Mouse (Mus musculus): ENCODE measurements around the gene H3f3b.

Gene H3f3b

DNA sequence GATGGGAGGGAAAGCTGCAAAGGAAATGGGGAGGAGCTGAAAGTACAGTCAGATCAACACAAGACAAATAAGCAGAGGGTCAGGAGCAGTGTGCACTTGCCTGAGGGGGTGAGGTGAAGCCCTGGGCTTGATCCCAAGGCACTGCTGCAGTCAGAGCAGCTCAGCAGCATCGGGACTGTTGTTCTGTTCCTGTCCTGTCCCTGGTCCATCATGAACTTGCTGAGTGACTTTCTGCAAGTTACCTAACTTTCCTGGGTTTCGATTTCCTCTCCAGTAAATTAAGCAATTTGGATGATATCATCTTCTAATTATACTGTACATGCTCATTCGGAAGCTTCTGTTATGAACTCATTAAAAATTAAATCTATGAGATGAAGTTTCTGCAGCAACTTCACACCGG lies at the start of gene H3f3b:
TSS of gene H3f3b (minus strand) at position 207 of the 400 bp plus-strand sequence.
- no peak for DNase-seq

DNA sequence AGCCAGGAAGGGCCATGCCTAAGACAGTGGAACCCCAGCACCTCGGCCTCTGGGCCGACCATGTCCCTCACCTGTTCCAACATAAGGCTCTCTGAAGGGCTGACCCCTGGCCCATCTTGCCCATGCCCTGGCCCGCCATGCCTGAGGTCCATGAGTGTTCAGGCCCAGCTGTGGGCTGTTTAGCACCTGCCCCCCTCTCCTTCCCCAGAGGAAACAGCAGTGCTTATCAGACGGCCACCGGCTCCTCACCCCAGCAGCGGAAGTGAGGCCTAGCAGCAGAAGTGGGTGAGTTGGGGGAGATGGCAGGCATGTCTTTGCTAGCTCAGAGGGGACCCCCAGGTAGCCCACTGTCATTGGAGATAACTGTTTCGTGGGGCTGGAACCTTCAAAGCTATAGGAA lies 49.1 kb upstream of the H3f3b start:
- peak; percentile 79 for DNase-seq

DNA sequence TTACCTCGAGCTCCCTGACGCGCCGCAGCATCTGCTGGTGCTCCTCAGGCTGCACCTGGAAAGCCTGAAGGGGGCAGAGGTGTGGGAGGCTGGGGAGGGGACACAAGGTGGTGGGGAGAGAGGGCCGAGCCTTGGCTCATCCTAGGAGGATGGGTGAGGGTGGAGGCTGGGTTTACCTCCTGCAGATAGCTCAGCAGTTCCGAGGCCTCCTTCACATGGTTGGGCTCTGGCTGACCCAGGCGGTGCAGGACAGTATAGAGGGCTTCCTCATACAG lies 48.4 kb upstream of the H3f3b start:
- peak; percentile 56 for DNase-seq

DNA sequence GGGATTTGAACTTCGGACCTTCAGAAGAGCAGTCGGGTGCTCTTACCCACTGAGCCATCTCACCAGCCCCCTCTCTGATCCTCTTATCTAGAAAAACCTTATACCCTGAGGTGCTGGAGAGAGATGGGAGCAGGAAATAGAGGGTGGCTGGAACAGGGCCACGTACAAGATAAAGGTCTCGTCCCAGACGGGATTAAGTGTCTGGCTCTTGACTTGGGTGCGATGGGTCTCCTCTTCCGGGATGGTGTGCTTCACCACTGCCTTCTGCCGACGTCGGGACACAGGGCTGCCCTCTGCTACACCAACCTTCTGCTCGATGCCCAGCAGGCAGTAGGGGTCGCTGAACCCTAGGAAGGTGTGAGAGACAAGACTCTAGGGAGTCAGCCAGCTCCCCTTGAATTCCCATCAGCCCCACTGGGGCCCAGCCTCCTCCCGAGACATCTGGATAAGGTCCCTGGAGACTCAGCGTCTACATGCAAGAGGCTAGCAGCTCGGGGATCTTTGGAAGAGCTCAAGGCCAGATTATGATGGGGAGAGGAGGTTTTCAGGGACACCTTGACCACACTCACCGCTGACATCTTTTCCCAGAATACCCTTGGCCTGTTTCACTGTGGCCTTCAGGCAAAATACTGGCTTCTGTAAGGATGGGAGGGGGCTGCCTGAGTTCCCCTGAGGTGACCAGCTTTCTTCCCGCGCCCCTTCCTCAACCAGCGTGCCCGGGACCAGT lies 47.9 kb upstream of the H3f3b start:
- peak; percentile 45 for DNase-seq

DNA sequence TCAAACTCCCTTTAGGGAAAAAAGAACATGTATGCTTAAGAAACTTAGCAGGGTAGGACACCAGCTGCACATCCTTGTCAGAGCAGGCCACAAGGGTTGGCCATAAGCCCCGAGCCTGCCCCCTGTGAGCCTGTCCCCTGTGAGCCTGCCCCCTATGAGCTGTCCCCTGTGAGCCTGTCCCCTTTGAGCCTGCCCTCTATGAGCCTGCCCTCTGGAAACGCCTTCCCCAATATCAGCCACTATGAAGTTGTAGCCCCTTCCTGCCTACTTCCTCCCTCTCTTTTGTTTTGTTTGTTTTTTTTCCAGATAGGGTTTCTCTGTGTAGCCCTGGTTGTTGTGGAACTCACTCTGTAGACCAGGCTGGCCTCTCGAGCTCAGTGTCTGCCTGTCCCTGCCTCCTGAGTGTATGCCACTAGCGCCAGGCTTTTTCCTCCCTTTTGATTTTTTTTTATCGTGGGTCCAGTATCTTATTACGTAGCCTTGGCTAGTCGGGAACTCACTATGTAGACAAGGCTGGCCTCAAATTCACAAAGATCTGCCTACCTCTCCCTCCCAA lies 46.8 kb upstream of the H3f3b start:
- DNase-seq, result no peak

DNA sequence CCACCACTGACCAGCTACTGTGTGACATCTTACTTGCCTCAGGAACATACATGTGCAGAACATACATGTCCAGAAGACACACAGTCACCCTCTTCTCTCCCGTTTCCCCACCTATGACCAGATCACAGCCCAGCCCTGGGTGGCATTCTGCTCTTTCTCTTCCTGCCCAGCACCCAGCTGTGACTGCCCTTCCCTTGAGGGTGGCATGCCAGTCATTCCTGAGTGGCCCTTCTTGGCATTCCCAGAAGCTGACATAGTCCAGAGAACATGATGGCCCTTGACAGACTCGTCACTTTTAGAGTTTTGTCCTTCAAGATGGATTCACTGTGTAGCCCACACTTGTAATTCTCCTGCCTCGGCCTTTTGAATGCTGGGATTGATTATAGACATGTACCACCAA lies 44.8 kb upstream of the H3f3b start:
- DNase-seq, result no peak

DNA sequence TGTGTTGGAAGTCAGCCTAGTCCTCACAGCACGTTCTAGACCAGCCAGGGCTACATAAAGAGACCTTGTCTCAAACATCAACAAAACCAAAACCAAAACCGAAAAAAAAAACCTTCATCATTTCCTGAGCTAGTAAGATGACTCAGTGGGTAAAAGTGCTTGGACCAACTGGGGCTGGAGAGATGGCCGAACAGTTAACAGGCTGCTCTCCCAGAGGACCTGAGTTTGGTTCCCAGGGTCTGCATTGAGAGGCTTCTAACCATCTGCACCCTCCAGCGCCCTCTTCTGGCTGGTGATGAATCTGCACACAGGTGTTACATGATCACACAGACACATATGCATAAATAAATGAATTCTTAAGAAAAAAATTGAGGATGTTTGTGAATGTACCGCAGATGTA lies 43.7 kb upstream of the H3f3b start:
- DNase-seq, result peak; percentile 81

DNA sequence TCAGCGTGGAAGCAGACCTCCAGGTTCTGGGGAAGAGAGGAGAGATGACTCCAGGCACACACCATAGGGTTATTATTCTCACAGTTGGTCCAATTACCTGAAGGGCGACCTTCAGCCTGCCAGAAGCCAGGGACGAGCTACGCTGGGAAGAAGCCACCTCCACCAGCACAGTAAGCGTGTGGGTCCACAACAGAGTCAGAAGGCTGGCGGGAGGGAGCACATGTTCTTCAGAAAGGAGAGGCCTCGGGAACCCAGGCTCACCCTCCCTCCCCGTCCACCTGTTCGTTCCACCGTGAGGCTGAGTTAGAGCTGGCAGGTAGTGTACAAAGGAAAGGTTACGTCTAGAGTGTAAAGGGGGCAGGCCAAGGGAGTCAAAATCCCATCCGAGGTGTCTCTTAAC lies 37.6 kb upstream of the H3f3b start:
- no peak for DNase-seq

DNA sequence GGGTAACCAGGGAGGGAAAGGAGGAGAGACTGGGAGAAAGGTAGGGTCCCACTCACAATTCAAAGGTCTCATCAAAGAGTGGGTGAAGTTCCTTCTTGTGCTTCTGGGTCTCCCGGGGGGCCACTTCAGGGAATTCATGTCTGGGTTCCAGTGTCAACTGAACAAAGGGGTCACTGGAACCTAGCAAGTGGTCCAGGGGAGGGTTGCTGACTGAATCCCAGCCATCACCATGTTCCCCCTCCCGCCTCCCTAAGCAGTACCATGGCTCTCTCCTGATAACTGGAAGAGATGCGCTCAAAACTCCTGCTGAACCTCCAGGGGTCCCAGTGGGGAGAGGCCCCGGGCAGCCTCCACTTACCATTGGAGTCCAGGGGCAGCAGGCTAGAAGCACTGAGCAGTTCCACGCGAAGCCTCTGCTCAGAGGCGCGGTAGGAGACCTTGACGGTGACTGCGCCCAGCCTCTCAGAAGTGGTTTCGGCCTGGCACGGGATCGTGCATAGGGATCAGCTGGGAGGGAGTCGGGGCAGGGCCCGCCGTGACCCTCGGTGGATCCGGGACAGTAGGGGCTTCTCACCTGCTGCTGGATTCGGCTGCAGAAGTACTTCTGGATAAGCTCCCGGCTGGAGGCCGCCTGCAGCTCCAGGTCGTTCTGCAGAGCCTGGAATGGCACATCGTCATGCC lies 36.6 kb upstream of the H3f3b start:
- no peak for DNase-seq

DNA sequence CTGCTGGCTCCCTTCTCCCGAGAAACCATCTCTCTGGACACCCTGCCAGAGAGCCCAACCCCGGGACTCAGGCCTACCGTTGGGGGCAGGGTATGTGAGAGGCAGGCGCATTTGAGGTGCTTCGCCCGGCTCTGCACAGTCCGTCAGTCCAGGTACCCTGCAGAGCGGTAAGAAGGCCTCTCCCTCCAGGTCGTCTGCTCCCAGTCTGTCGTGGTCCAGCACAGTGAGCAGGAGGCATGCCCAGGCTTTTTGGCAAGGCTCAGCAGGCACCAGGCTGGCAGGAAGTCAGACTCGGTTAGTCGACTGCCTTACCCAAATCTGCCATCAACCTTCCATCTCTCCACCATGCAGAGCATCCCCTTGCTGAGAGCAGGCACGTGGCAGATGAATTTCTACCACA lies 35.8 kb upstream of the H3f3b start:
- no peak for DNase-seq

DNA sequence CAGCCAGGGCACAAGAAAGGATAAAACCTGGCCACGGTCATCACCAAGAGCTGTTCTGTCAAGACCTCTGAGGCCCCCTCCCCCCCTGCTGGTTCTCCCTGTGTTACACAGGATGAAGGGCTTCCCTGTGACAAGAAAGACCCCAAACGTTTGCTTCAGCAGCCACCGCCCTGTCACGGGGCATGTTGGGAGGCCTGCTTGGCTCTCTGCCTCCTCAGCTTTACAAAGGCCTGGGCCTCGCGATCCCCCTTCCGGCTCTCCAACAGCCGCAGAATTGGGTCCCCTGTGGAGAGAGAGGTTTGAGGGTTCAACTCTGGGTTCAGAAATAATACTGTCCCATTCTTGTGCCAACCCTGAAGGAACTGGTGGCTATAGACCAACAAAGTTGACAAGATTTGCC lies 34.8 kb upstream of the H3f3b start:
- no peak for DNase-seq

DNA sequence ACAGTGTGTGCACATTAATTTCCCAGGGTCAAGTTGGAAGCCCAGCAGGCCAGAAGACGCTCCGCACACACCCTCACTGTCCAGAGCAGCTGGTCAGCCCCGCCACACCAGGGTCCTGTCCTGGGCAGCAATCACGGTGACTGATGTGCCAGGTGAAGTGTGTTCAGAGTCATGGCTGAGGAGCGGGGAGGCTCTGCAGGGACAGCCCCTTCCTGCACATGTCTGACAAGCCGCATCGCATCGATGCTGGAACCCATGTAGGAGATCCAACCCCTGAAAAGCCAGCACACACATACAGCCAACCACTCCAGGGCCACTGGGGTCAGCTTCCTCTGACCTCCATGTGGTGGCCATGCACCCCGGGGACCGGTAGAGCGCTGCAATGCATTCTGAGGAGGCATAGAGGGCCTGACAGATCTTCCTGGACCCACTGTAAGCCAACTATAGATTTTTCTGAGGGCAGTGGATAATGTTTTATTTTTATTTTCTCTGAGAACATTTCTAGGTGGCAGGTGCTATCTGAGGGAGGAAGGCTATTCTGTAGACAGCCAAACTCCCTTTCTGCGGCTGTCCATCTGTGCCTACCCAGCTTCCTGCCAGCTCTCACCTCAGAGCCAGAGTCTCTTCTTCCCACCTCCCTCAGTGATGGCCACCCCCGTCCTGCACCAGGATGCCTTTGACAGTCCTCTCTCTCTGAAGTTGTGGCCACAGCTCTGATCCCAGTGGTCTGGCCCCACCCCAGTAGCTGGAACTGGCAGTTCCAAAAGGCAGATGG lies 34.1 kb upstream of the H3f3b start:
- no peak for DNase-seq

DNA sequence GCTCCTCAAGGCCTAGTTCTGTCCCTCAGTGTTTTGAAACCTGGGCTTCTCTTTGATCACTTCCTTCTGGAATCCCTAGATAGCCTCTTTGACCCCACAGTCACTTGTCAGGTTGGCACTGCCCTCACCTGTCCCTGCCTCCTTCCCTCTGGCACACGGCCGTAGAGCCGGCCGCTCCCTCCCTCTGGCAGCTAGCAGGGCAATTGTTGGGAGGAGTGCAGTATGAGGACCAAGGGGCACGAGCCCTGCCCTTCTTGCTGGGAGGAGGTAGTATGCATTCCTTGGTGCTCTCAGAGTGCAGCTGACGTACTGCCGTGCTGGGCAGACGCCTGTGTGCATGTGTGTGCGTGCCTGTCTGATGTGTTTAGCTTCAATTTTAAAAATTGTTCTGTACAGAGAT lies 32.8 kb upstream of the H3f3b start:
- no peak for DNase-seq

DNA sequence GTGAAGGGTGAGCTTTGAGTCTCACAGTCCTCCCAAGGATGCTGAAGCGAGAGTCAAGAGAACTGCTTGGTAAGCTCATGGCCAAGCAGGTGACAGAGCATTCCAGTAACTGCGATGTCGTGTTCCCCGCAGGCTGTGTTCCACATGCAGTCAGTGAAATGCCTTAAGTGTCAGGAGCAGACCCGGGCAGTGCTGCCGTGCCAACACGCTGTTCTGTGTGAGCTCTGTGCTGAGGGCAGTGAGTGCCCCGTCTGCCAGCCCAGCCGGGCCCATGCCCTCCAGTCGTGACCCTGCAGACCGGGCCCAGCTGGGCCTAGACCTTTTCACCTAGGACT lies 31.9 kb upstream of the H3f3b start:
- no peak for DNase-seq

DNA sequence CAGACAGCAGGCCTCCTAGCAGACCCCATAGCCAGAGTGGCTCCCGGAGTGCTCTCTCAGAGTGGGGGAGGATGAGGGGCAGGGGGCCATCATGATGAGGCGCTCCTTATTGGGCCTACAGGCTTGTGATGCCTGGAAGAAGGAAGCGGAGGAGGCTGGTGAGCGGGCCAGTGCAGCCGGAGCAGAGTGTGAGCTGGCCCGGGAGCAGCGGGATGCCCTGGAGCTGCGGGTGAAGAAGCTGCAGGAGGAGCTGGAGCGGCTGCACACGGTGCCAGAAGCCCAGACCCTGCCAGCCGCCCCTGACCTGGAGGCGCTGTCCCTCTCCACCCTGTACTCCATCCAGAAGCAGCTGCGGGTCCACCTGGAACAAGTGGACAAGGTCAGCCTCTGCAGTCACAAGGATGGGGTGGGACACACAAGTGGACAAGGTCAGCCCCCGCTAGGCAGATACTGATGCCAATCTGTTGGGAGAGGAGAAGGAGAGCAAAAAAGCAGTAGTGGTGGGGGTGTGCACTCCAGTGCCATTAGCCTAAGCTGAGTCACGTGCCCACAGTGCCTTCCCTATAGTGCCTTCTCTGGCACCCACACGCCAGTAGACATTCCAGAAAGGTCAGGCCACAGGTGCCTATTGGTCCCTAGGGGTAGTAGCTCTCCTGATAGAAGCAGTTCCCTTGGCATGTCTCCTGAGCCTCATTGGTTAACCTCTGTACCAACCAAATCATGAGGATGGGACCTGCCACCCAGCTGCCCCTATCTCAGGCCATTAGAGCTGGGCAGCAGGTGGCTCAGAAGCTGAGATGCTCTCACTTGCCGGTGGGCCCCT lies 31.3 kb upstream of the H3f3b start:
- DNase-seq, result no peak

DNA sequence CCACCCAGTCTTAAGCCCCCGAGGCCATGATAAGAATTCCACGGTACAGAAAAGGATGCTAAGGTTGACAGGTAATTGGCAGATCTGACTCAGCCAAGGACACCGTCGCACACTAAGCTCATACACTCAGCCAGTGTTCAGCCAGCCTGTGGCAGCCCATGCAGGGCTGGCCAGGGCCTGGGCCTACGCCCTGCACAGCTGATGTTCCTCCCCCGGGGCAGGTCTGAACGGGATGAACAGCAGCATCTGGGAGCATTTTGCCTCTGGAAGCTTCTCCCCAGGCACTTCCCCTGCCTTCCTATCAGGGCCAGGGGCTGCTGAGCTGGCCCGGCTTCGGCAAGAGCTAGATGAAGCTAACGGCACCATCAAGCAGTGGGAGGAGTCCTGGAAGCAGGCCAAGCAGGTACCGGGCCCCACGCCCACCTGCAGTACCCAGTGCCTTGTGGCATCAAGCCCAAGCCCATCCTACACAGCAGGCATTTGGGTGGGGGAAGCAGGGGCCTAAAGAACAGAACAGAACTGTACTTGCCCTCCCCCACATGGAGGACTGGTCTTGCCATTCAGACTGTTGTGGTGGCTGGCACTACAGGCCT lies 30.4 kb upstream of the H3f3b start:
- no peak for DNase-seq

DNA sequence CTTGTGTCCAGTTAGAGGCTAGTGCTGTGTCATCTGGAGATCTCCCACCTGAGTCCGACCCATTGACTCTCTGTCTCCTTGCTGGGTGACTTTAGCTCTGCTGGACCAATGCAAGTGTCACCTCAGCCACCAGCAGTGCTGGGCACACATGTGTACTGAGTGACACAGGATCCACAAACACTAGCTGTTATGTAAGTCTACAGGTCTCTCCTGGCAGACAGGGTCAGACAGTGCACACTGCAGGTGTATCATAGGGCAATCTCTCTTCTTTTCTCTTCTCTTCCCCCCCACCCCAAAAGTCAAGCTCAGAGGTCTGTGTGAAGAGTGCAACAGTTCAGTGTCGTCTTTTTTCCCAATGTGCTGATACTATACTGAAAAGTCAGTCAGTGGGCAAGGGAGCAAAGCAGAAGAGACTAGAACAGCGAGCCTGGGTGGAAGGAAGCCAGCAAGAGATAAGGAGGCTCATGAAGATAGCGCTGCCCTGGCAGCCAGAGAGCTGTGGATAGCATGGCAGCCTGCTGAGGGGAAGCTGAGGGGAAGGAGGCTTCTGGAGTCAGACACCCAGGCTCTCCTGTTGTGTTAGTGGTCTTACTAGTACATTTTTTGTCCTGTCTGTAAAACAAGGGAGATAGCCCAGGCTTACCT lies 29.6 kb upstream of the H3f3b start:
- no peak for DNase-seq

DNA sequence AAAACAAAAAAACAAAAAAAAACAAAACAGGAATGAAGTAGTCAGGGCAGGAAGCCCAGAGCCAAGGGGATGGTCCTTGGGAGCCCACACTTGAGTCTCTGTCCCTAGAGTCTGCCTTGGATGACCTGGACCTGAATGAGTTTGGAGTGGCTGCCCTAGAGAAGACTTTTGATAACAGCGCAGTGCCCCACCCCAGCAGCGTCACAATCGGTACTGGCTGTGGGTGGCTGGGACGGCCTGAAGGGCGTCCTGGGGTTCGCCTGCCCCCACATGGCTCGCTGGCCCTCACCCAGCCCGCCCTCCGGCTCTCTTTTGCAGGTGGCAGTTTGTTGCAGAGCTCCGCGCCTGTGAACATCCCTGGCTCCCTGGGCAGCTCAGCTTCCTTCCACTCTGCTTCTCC lies 28.1 kb upstream of the H3f3b start:
- no peak for DNase-seq

DNA sequence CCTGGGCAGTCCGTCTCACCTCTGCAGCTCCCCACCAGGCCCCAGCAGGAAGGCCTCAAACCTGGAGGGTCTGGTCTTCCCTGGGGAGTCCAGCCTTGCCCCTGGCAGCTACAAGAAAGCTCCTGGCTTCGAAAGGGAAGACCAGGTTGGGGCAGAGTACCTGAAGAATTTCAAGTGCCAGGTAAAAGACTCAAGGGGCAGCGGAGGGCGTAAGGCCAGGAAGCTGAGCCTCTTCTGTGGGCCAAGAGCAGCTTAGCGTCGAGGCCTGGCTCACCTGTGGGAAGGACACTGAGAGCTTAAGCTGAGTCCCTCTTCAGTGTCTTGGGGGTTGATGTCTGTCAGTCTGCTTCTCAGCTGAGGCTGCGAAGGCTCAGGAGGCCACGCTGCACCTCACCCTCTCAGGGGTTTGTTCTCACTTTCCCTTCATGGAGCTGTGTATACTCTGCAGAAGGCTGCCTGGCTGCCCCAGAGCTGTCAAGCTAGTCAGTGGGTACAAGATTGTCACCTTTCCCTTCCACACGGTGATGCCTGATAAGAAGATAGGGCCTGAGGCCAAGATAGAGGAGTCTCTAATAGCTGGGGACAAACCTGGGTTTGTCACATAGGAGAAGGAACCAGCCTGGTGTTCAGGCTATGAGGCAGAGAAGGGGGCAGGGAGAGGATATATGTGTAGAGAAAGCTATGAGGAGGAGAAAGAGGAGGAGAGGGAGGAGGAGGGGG lies 25.9 kb upstream of the H3f3b start:
- no peak for DNase-seq

DNA sequence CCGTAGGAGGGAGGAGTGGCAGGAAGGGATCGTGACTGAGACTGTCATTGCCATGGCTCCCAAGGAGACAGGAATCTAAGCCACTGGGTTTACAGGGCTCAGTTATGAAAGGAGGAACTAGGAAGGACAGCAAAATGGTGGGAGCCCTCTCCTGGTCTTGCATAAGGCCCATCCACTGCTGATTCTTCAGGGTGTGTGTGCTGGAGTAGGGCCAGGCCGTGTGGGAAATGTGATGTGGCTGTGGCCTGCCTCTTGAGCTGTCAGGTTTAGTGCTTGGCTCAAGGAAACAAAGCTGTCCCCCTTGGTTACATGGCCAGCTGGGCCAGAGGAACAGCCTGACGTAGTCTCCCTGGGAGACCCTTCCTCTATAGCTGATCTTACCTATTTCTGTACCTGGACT lies 22.4 kb upstream of the H3f3b start:
- no peak for DNase-seq

DNA sequence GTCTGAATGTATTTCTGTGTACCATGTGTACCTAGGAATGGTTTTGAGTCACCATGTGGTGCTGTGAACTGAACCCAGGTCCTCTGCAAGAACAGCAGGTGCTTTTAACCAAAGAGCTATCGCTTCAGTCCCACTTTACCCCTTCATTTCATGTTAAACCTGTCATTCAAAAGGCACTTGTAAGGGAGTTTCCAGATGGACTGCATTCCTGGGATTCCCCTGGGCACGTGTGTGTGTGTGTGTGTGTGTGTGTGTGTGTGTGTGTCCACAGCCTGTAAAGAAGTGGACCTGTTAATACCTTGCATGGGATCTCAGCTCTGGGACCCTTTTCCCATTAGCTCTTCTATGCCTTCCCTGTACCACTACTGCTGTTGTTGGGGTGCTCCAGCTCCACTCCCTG lies 21.8 kb upstream of the H3f3b start:
- DNase-seq, result no peak

DNA sequence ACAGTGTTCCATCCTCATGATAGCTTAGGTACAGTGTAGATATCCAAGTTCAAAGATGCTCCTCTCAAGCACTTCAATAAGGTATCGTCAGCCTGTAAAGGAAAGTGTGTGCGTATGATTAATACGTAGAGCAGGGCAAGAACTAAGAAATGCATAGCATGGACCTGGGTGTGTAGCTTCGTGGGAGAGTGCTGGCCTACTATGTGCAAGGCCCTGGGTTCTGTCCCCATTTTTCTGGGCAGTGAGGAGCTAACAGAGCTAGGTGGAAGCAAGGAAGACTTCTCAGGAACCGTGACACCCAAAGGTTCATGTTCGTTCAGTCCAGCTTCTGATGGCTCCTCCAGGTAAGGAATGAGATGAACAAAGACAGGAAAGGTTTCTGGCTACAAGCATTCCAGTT lies 17.4 kb upstream of the H3f3b start:
- no peak for DNase-seq
